Mouse (Mus musculus): ENCODE data around the gene Thbs1. TPM values are rescaled to one million over a fixed set of nuclear protein-coding genes. Genes with fewer than 3 reads are reported as not detected.

Thbs1 gene
- 11.4 and 13.6 TPM in 2 replicates for total RNA-seq (2017)

GRCm38 (mm10) chr2:118111488-118112131, at the start of gene Thbs1:
TSS of gene Thbs1 (plus strand) at chr2:118111876.
- peak; percentile 62 to 80 for ATAC-seq (replicated peaks in 1 of 2; ENCODE audit: insufficient read depth in 1 of 2, low FRiP score in 2 of 2, low TSS enrichment in 1 of 2, low read depth in 1 of 2, poor library complexity in 2 of 2, severe bottlenecking in 2 of 2)

- no peak for ATAC-seq (replicated peaks in 1 of 2; ENCODE audit: insufficient read depth in 1 of 2, low FRiP score in 2 of 2, low TSS enrichment in 1 of 2, low read depth in 1 of 2, poor library complexity in 2 of 2, severe bottlenecking in 2 of 2)
Measured at GRCm38 (mm10) chr2:118064121-118064764, 47.4 kb upstream of the Thbs1 start.

GRCm38 (mm10) chr2:118066065-118066770, 45.5 kb upstream of the Thbs1 start:
- peak; percentile 82 to 89 for ATAC-seq (replicated peaks in 1 of 2; ENCODE audit: insufficient read depth in 1 of 2, low FRiP score in 2 of 2, low TSS enrichment in 1 of 2, low read depth in 1 of 2, poor library complexity in 2 of 2, severe bottlenecking in 2 of 2)

- ATAC-seq (replicated peaks in 1 of 2; ENCODE audit: insufficient read depth in 1 of 2, low FRiP score in 2 of 2, low TSS enrichment in 1 of 2, low read depth in 1 of 2, poor library complexity in 2 of 2, severe bottlenecking in 2 of 2): no peak
Measured at GRCm38 (mm10) chr2:118069975-118070374, 41.7 kb upstream of the Thbs1 start.

GRCm38 (mm10) chr2:118072811-118073372, 38.8 kb upstream of the Thbs1 start:
- no peak for ATAC-seq (replicated peaks in 1 of 2; ENCODE audit: insufficient read depth in 1 of 2, low FRiP score in 2 of 2, low TSS enrichment in 1 of 2, low read depth in 1 of 2, poor library complexity in 2 of 2, severe bottlenecking in 2 of 2)

GRCm38 (mm10) chr2:118074030-118074429, 37.6 kb upstream of the Thbs1 start:
- ATAC-seq (replicated peaks in 1 of 2; ENCODE audit: insufficient read depth in 1 of 2, low FRiP score in 2 of 2, low TSS enrichment in 1 of 2, low read depth in 1 of 2, poor library complexity in 2 of 2, severe bottlenecking in 2 of 2): no peak

GRCm38 (mm10) chr2:118075165-118075564, 36.5 kb upstream of the Thbs1 start:
- no peak for ATAC-seq (replicated peaks in 1 of 2; ENCODE audit: insufficient read depth in 1 of 2, low FRiP score in 2 of 2, low TSS enrichment in 1 of 2, low read depth in 1 of 2, poor library complexity in 2 of 2, severe bottlenecking in 2 of 2)

- ATAC-seq (replicated peaks in 1 of 2; ENCODE audit: insufficient read depth in 1 of 2, low FRiP score in 2 of 2, low TSS enrichment in 1 of 2, low read depth in 1 of 2, poor library complexity in 2 of 2, severe bottlenecking in 2 of 2): no peak
Measured at GRCm38 (mm10) chr2:118079131-118079530, 32.5 kb upstream of the Thbs1 start.

- no peak for ATAC-seq (replicated peaks in 1 of 2; ENCODE audit: insufficient read depth in 1 of 2, low FRiP score in 2 of 2, low TSS enrichment in 1 of 2, low read depth in 1 of 2, poor library complexity in 2 of 2, severe bottlenecking in 2 of 2)
Measured at GRCm38 (mm10) chr2:118081581-118081980, 30.1 kb upstream of the Thbs1 start.

- ATAC-seq (replicated peaks in 1 of 2; ENCODE audit: insufficient read depth in 1 of 2, low FRiP score in 2 of 2, low TSS enrichment in 1 of 2, low read depth in 1 of 2, poor library complexity in 2 of 2, severe bottlenecking in 2 of 2): no peak
Measured at GRCm38 (mm10) chr2:118083652-118084051, 28.0 kb upstream of the Thbs1 start.

- no peak for ATAC-seq (replicated peaks in 1 of 2; ENCODE audit: insufficient read depth in 1 of 2, low FRiP score in 2 of 2, low TSS enrichment in 1 of 2, low read depth in 1 of 2, poor library complexity in 2 of 2, severe bottlenecking in 2 of 2)
Measured at GRCm38 (mm10) chr2:118084693-118085092, 27.0 kb upstream of the Thbs1 start.

- no peak for ATAC-seq (replicated peaks in 1 of 2; ENCODE audit: insufficient read depth in 1 of 2, low FRiP score in 2 of 2, low TSS enrichment in 1 of 2, low read depth in 1 of 2, poor library complexity in 2 of 2, severe bottlenecking in 2 of 2)
Measured at GRCm38 (mm10) chr2:118085647-118086046, 26.0 kb upstream of the Thbs1 start.

- no peak for ATAC-seq (replicated peaks in 1 of 2; ENCODE audit: insufficient read depth in 1 of 2, low FRiP score in 2 of 2, low TSS enrichment in 1 of 2, low read depth in 1 of 2, poor library complexity in 2 of 2, severe bottlenecking in 2 of 2)
Measured at GRCm38 (mm10) chr2:118087044-118087726, 24.5 kb upstream of the Thbs1 start.

GRCm38 (mm10) chr2:118091226-118091625, 20.4 kb upstream of the Thbs1 start:
- no peak for ATAC-seq (replicated peaks in 1 of 2; ENCODE audit: insufficient read depth in 1 of 2, low FRiP score in 2 of 2, low TSS enrichment in 1 of 2, low read depth in 1 of 2, poor library complexity in 2 of 2, severe bottlenecking in 2 of 2)

GRCm38 (mm10) chr2:118099104-118099503, 12.6 kb upstream of the Thbs1 start:
- no peak for ATAC-seq (replicated peaks in 1 of 2; ENCODE audit: insufficient read depth in 1 of 2, low FRiP score in 2 of 2, low TSS enrichment in 1 of 2, low read depth in 1 of 2, poor library complexity in 2 of 2, severe bottlenecking in 2 of 2)

GRCm38 (mm10) chr2:118102169-118102568, 9.5 kb upstream of the Thbs1 start:
- peak in 1 of 2 experiments; percentile 32; a peak in 1 of 4 replicates for ATAC-seq (replicated peaks in 1 of 2; ENCODE audit: insufficient read depth in 1 of 2, low FRiP score in 2 of 2, low TSS enrichment in 1 of 2, low read depth in 1 of 2, poor library complexity in 2 of 2, severe bottlenecking in 2 of 2)

- ATAC-seq (replicated peaks in 1 of 2; ENCODE audit: insufficient read depth in 1 of 2, low FRiP score in 2 of 2, low TSS enrichment in 1 of 2, low read depth in 1 of 2, poor library complexity in 2 of 2, severe bottlenecking in 2 of 2): no peak
Measured at GRCm38 (mm10) chr2:118110225-118110915, 1.3 kb upstream of the Thbs1 start.
